Mouse (Mus musculus) cerebellum, adult 2 months (tissue): Measurements from ENCODE around the gene Tomm5. TPM values are rescaled to one million over a fixed set of nuclear protein-coding genes. Genes with fewer than 3 reads are reported as not detected.
"Not testable (repeated sequence)": the region's sequence is repeated elsewhere in the genome, so short reads cannot be mapped to it uniquely, and the experiment has no call there.

Experiments
- DNase-seq, 2 experiments: peaks; one replicate each; pipeline ENCODE4 v3.0.0; 2021
- H3K27ac ChIP-seq: fragments of 200-500 bp; 2 replicates; pipeline ENCODE4 v1.5.1; 2012; ENCODE audit warnings: low read length, control low read depth, inconsistent platforms; ENCODE audit not compliant: insufficient read depth
- H3K27me3 ChIP-seq: fragments of 200-500 bp; 2 replicates; pipeline ENCODE4 v1.6.1; 2012; ENCODE audit warnings: inconsistent platforms, mild to moderate bottlenecking, low read length, moderate library complexity; ENCODE audit not compliant: control insufficient read depth, insufficient read depth
- H3K4me1 ChIP-seq: fragments of 200-500 bp; 2 replicates; pipeline ENCODE4 v1.6.1; 2011; ENCODE audit warnings: low read length; ENCODE audit not compliant: control insufficient read depth, insufficient read depth
- H3K4me3 ChIP-seq: fragments of 200-500 bp; replicated peaks from 2 replicates; pipeline ENCODE3; 2011; ENCODE audit warnings: mild to moderate bottlenecking, low read depth, low read length, control low read depth; ENCODE audit not compliant: insufficient read depth
- CTCF ChIP-seq: fragments of 200-500 bp; IDR thresholded peaks from 2 replicates; pipeline ENCODE4 v1.5.1; 2011; ENCODE audit warnings: low read depth, mild to moderate bottlenecking, control low read depth, low read length, moderate library complexity, borderline replicate concordance; ENCODE audit not compliant: insufficient read depth
- POLR2A ChIP-seq: fragments of 200-500 bp; IDR thresholded peaks from 2 replicates; pipeline ENCODE4 v1.6.1; 2011; ENCODE audit warnings: low read length, control low read depth, borderline replicate concordance; ENCODE audit not compliant: insufficient read depth
- WGBS: fragments of 180-500 bp; shearing (Covaris S2); methylation state at CpG from one replicate; pipeline ENCODE4 v1.1.7; 2018; 5-methylcytosine and 5-hydroxymethylcytosine counted together
- polyA plus RNA-seq: library from polyadenylated mRNA; depleted of rRNA; stranded (reverse); fragments of >200 nt; gene quantifications from 2 replicates; pipeline ENCODE4 v1.2.3, GENCODE M21; 2012

Gene Tomm5
- polyA plus RNA-seq, 1 experiment: 155 TPM

GRCm38 (mm10) chr4:45083487-45083886 lies 24.4 kb downstream of the Tomm5 start:
- peak overlapping the region; percentile 67 for H3K4me3 ChIP-seq
- 2% methylated on average over 8 of the region's 8 CpGs for WGBS
- no peak overlapping the region for H3K27ac ChIP-seq
- H3K27me3 ChIP-seq: no peaks in the 10 kb centered on the region
- TF ChIP-seq CTCF: no peak
- no peak for TF ChIP-seq POLR2A
- peak; percentile 22 to 23 for DNase-seq
- 0 out of 2 replicates have a peak, but pooled peaks cover 3% of the 10 kb centered on the region for H3K4me1 ChIP-seq

DNA sequence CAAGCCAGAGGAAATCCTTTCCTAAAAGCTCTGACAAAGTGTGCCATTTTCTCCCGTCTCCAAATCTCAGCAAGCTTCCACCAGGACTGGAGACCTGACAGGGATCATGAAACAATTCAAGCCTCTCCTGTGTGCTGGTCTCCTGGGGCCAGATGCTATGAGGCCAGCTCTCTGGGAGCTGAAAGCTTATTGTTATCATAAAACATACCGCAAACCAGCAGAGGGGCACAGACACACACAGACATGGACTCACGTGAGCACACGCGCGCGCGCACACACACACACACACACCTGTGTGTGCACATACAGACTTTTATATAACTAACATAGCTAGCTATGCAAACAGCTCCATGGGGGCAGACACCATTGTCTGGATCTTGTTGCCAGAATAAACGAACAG lies 25.0 kb downstream of the Tomm5 start:
- TF ChIP-seq CTCF: no peak
- no peak for TF ChIP-seq POLR2A
- H3K27me3 ChIP-seq: no peaks in the 10 kb centered on the region
- H3K4me3 ChIP-seq: peak overlapping the region; percentile 26
- DNase-seq: no peak
- 0 out of 2 replicates have a peak, but pooled peaks cover 3% of the 10 kb centered on the region for H3K4me1 ChIP-seq
- H3K27ac ChIP-seq: no peak overlapping the region
- 60% methylated on average over 9 of the region's 9 CpGs for WGBS

- not testable (repeated sequence) for H3K27me3 ChIP-seq, H3K4me1 ChIP-seq, H3K4me3 ChIP-seq, H3K27ac ChIP-seq
- WGBS: 10% methylated on average over 4 of the region's 4 CpGs
- peak; percentile 67 to 72 for DNase-seq
These were observed 26.9 kb downstream of the Tomm5 start for GRCm38 (mm10) chr4:45081041-45081440.

DNA sequence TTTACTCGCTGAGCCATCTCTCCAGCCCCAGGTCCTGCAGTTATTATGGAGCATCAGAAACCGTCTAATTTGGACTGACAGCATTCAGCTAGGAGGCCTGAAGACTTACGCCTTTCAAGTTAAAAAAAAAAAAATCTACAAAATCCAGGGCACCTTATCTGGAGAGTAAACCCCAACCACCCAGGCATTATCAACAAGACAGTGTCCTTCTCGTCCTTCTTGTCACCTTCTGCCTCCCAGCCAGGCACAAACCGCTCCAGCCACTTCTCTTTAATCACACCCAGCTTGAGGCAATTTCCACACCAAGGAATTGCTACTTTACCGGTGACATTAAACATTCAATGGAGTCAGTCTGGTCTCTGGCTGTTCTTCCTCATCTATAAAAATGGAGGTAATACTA lies 34.4 kb downstream of the Tomm5 start:
- DNase-seq: no peak
- Histone ChIP-seq H3K27me3 (no peaks in the 10 kb centered on the region), H3K27ac (no peak overlapping the region), H3K4me3 (no peak overlapping the region), H3K4me1 (peaks cover 4% of the 10 kb centered on the region)
- TF ChIP-seq POLR2A (no peak), CTCF (no peak)
- WGBS: 92% methylated on average over 6 of the region's 6 CpGs

GRCm38 (mm10) chr4:45072261-45072973 lies 35.5 kb downstream of the Tomm5 start:
- peaks cover 4% of the 10 kb centered on the region for H3K4me1 ChIP-seq
- no peak for TF ChIP-seq POLR2A
- TF ChIP-seq CTCF: no peak
- H3K27me3 ChIP-seq: no peaks in the 10 kb centered on the region
- H3K4me3 ChIP-seq: no peak overlapping the region
- 88% methylated on average over 15 of the region's 15 CpGs for WGBS
- H3K27ac ChIP-seq: no peak overlapping the region
- DNase-seq: no peak

DNA sequence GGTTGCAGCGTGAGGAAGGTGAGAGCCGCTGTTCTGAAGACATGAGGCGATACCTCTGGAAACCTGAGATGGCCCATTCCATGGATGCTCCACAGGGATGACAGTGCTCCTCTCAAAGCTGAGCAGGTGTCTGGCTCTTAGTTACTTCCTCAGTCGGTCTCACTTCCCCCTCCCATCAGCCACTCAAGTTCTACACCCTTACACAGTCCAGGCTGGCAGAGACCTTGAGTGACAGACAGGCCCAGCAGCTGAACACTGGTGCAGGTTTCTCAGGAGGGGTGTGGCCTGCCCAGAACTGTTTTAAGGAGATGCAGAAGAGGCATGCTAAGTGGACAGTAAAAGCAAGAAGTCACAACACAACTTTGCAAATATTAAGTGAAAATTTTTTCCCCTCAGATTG lies 40.2 kb downstream of the Tomm5 start:
- WGBS: 84% methylated on average over 4 of the region's 4 CpGs
- no peak for DNase-seq
- TF ChIP-seq CTCF: no peak
- TF ChIP-seq POLR2A: no peak
- Histone ChIP-seq H3K4me1 (peaks cover 4% of the 10 kb centered on the region), H3K27ac (no peak overlapping the region), H3K27me3 (no peaks in the 10 kb centered on the region), H3K4me3 (no peak overlapping the region)

- TF ChIP-seq POLR2A (no peak), CTCF (no peak)
- DNase-seq: peak in 1 of 2 experiments; percentile 14
- WGBS: 42% methylated on average over 2 of the region's 2 CpGs
- H3K27ac ChIP-seq: no peak overlapping the region
- H3K27me3 ChIP-seq: no peaks in the 10 kb centered on the region
- peaks cover 4% of the 10 kb centered on the region for H3K4me1 ChIP-seq
- H3K4me3 ChIP-seq: no peak overlapping the region
These were observed 41.7 kb downstream of the Tomm5 start for GRCm38 (mm10) chr4:45066036-45066730.

GRCm38 (mm10) chr4:45064577-45064976 lies 43.3 kb downstream of the Tomm5 start:
- Histone ChIP-seq H3K27me3 (no peaks in the 10 kb centered on the region), H3K4me1 (no peaks in the 10 kb centered on the region; the same call in 1 of the 2 replicates), H3K27ac (no peak overlapping the region), H3K4me3 (no peak overlapping the region)
- WGBS: 100% methylated on average over 2 of the region's 2 CpGs
- no peak for DNase-seq
- TF ChIP-seq CTCF: no peak
- no peak for TF ChIP-seq POLR2A

DNA sequence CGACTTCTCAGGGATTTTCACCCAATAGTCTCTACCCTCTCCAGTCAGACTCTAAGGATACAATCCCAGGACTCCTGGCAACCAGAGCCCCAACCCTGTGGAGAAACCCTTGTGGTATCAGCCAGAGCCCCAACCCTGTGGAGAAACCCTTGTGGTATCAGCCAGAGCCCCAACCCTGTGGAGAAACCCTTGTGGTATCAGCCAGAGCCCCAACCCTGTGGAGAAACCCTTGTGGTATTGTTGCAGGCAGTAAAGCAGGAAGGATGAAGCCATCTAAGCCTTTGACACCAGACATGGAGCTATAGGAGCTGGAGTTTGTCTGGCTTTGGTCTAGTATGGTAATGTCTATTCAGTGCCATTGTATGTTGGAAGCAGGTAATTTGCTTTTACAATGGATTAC lies 44.1 kb downstream of the Tomm5 start:
- not testable (repeated sequence) for H3K4me3 ChIP-seq, H3K4me1 ChIP-seq, H3K27ac ChIP-seq, DNase-seq, H3K27me3 ChIP-seq
- 94% methylated on average over 1 of the region's 1 CpGs for WGBS
